Mouse (Mus musculus): Measurements from ENCODE around the gene Arpc1b.
"Not testable (repeated sequence)": the region's sequence is repeated elsewhere in the genome, so short reads cannot be mapped to it uniquely, and the experiment has no call there.

Arpc1b gene

GRCm38 (mm10) chr5:145114606-145115473, 825 bp downstream of the Arpc1b start:
- DNase-seq (ENCODE audit: low read depth, low spot score): peak; percentile 91

GRCm38 (mm10) chr5:145115736-145116135, 1.7 kb downstream of the Arpc1b start:
- no peak for DNase-seq (ENCODE audit: low read depth, low spot score)

GRCm38 (mm10) chr5:145116316-145116715, 2.3 kb downstream of the Arpc1b start:
- peak; percentile 82 for DNase-seq (ENCODE audit: low read depth, low spot score)

- peak; percentile 54 for DNase-seq (ENCODE audit: low read depth, low spot score)
Observed at GRCm38 (mm10) chr5:145116916-145117315, 2.9 kb downstream of the Arpc1b start.

- DNase-seq (ENCODE audit: low read depth, low spot score): no peak
Observed at GRCm38 (mm10) chr5:145118005-145118404, 4.0 kb downstream of the Arpc1b start.

GRCm38 (mm10) chr5:145118461-145118860, 4.4 kb downstream of the Arpc1b start:
- no peak for DNase-seq (ENCODE audit: low read depth, low spot score)

GRCm38 (mm10) chr5:145119385-145119784, 5.4 kb downstream of the Arpc1b start:
- DNase-seq (ENCODE audit: low read depth, low spot score): peak; percentile 56

GRCm38 (mm10) chr5:145120921-145121320, 6.9 kb downstream of the Arpc1b start:
- DNase-seq (ENCODE audit: low read depth, low spot score): no peak

- no peak for DNase-seq (ENCODE audit: low read depth, low spot score)
Observed at GRCm38 (mm10) chr5:145123396-145123795, 9.4 kb downstream of the Arpc1b start.

GRCm38 (mm10) chr5:145126580-145126979, 12.6 kb downstream of the Arpc1b start:
- DNase-seq (ENCODE audit: low read depth, low spot score): no peak

GRCm38 (mm10) chr5:145129124-145129523, 15.1 kb downstream of the Arpc1b start:
- DNase-seq (ENCODE audit: low read depth, low spot score): no peak

GRCm38 (mm10) chr5:145129773-145130172, 15.8 kb downstream of the Arpc1b start:
- DNase-seq (ENCODE audit: low read depth, low spot score): not testable (repeated sequence)

- DNase-seq (ENCODE audit: low read depth, low spot score): no peak
Observed at GRCm38 (mm10) chr5:145130191-145130590, 16.2 kb downstream of the Arpc1b start.

- no peak for DNase-seq (ENCODE audit: low read depth, low spot score)
Observed at GRCm38 (mm10) chr5:145130995-145131394, 17.0 kb downstream of the Arpc1b start.

- DNase-seq (ENCODE audit: low read depth, low spot score): not testable (repeated sequence)
Observed at GRCm38 (mm10) chr5:145133275-145133674, 19.3 kb downstream of the Arpc1b start.

- DNase-seq (ENCODE audit: low read depth, low spot score): peak; percentile 32
Observed at GRCm38 (mm10) chr5:145138836-145139235, 24.8 kb downstream of the Arpc1b start.

GRCm38 (mm10) chr5:145139571-145140519, 25.8 kb downstream of the Arpc1b start, which contains the start of the genes Pdap1 and Bud31:
Gene Pdap1, minus strand, starts transcription at chr5:145140238.
Gene Bud31, plus strand, starts transcription at chr5:145140362.
- peak; percentile 96 for DNase-seq (ENCODE audit: low read depth, low spot score)

GRCm38 (mm10) chr5:145140611-145141010, 26.6 kb downstream of the Arpc1b start:
- DNase-seq (ENCODE audit: low read depth, low spot score): no peak

GRCm38 (mm10) chr5:145147748-145148147, 33.7 kb downstream of the Arpc1b start:
- DNase-seq (ENCODE audit: low read depth, low spot score): no peak

- no peak for DNase-seq (ENCODE audit: low read depth, low spot score)
Observed at GRCm38 (mm10) chr5:145149294-145149693, 35.3 kb downstream of the Arpc1b start.

GRCm38 (mm10) chr5:145152690-145153089, 38.7 kb downstream of the Arpc1b start:
- DNase-seq (ENCODE audit: low read depth, low spot score): no peak

GRCm38 (mm10) chr5:145161361-145161760, 47.3 kb downstream of the Arpc1b start:
- no peak for DNase-seq (ENCODE audit: low read depth, low spot score)
